Mouse (Mus musculus): ENCODE results near the gene Ncmap. TPM values are rescaled to one million over a fixed set of nuclear protein-coding genes. Genes with fewer than 3 reads are reported as not detected.
"Not testable (repeated sequence)": the region's sequence is repeated elsewhere in the genome, so short reads cannot be mapped to it uniquely, and the experiment has no call there.

Gene Ncmap
- polyA plus RNA-seq, 2 experiments = 0.06 to 0.08 TPM

GRCm38 (mm10) chr4:135358736-135359135, 39.3 kb downstream of the Ncmap start:
- no peaks in the 10 kb centered on the region for H3K27me3 ChIP-seq (ENCODE audit: control insufficient read depth, insufficient read depth, low read length)
- no peaks in the 10 kb centered on the region for H3K9me3 ChIP-seq (ENCODE audit: control insufficient read depth, low read length)
- peaks cover 11 to 13% of the 10 kb centered on the region in 2 experiments for H3K4me1 ChIP-seq (replicated peaks; ENCODE audit: control insufficient read depth in 2 of 2, insufficient read depth in 2 of 2, low read length in 1 of 2)
- no peak overlapping the region for H3K4me3 ChIP-seq (ENCODE audit: insufficient read depth in 1 of 2, low read depth in 2 of 2, low read length in 2 of 2)
- no peak overlapping the region for H3K9ac ChIP-seq (replicated peaks)
- TF ChIP-seq CTCF (IDR thresholded peaks at IDR 0.05; ENCODE audit: low read depth) (peak; percentile 64), EP300 (IDR thresholded peaks at IDR 0.05; ENCODE audit: low read depth) (no peak)
- no peaks in the 10 kb centered on the region for H3K36me3 ChIP-seq (replicated peaks; ENCODE audit: control insufficient read depth, insufficient read depth, low read depth)
- H3K27ac ChIP-seq = no peak overlapping the region
- ATAC-seq (ENCODE audit: insufficient read depth) (no peak), DNase-seq (ENCODE audit: low read depth in 3 of 3, low spot score in 3 of 3) (peak in 1 of 3 experiments; percentile 57)
- H3K4me2 ChIP-seq (ENCODE audit: low read depth) = no peak overlapping the region
- 2% methylated on average over 6 of the region's 6 CpGs for WGBS (ENCODE audit: insufficient replicate concordance)

- Histone ChIP-seq H3K9me3 (ENCODE audit: control insufficient read depth, low read length) (no peaks in the 10 kb centered on the region), H3K4me2 (ENCODE audit: low read depth) (no peak overlapping the region), H3K36me3 (replicated peaks; ENCODE audit: control insufficient read depth, insufficient read depth, low read depth) (no peaks in the 10 kb centered on the region), H3K27ac (no peak overlapping the region), H3K27me3 (ENCODE audit: control insufficient read depth, insufficient read depth, low read length) (no peaks in the 10 kb centered on the region), H3K4me3 (ENCODE audit: insufficient read depth in 1 of 2, low read depth in 2 of 2, low read length in 2 of 2) (no peak overlapping the region), H3K4me1 (replicated peaks; ENCODE audit: control insufficient read depth in 2 of 2, insufficient read depth in 2 of 2, low read length in 1 of 2) (peaks cover 11 to 14% of the 10 kb centered on the region in 2 experiments), H3K9ac (replicated peaks) (no peak overlapping the region)
- TF ChIP-seq EP300 (IDR thresholded peaks at IDR 0.05; ENCODE audit: low read depth) (no peak), CTCF (IDR thresholded peaks at IDR 0.05; ENCODE audit: low read depth) (no peak)
- DNase-seq (ENCODE audit: low read depth in 3 of 3, low spot score in 3 of 3) = no peak
- 81% methylated on average over 12 of the region's 12 CpGs for WGBS (ENCODE audit: insufficient replicate concordance)
- ATAC-seq (ENCODE audit: insufficient read depth) = no peak
Observed at GRCm38 (mm10) chr4:135357221-135357920, 40.7 kb downstream of the Ncmap start.

- DNase-seq (ENCODE audit: low read depth in 3 of 3, low spot score in 3 of 3) (no peak), ATAC-seq (ENCODE audit: insufficient read depth) (no peak)
- WGBS (ENCODE audit: insufficient replicate concordance) = 68% methylated on average over 9 of the region's 9 CpGs
- TF ChIP-seq EP300 (IDR thresholded peaks at IDR 0.05; ENCODE audit: low read depth) = no peak
- no peak for TF ChIP-seq CTCF (IDR thresholded peaks at IDR 0.05; ENCODE audit: low read depth)
- Histone ChIP-seq H3K4me2 (ENCODE audit: low read depth) (no peak overlapping the region), H3K9me3 (ENCODE audit: control insufficient read depth, low read length) (no peaks in the 10 kb centered on the region), H3K27ac (no peak overlapping the region), H3K4me1 (replicated peaks; ENCODE audit: control insufficient read depth in 2 of 2, insufficient read depth in 2 of 2, low read length in 1 of 2) (peaks cover 19 to 21% of the 10 kb centered on the region in 2 experiments), H3K4me3 (ENCODE audit: insufficient read depth in 1 of 2, low read depth in 2 of 2, low read length in 2 of 2) (no peak overlapping the region), H3K9ac (replicated peaks) (no peak overlapping the region), H3K36me3 (replicated peaks; ENCODE audit: control insufficient read depth, insufficient read depth, low read depth) (no peaks in the 10 kb centered on the region; the same call in 1 of the 2 replicates), H3K27me3 (ENCODE audit: control insufficient read depth, insufficient read depth, low read length) (no peaks in the 10 kb centered on the region)
Observed at GRCm38 (mm10) chr4:135355886-135356550, 42.0 kb downstream of the Ncmap start.

GRCm38 (mm10) chr4:135354751-135355150, 43.3 kb downstream of the Ncmap start:
- peak overlapping the region; percentile 18 to 72; a peak in 2 of 4 replicates for H3K4me3 ChIP-seq (ENCODE audit: insufficient read depth in 1 of 2, low read depth in 2 of 2, low read length in 2 of 2)
- H3K4me1 ChIP-seq (replicated peaks; ENCODE audit: control insufficient read depth in 2 of 2, insufficient read depth in 2 of 2, low read length in 1 of 2) = peaks cover 21 to 23% of the 10 kb centered on the region in 2 experiments
- H3K4me2 ChIP-seq (ENCODE audit: low read depth) = peak overlapping the region; percentile 96
- not testable (repeated sequence) for DNase-seq (ENCODE audit: low read depth in 3 of 3, low spot score in 3 of 3); H3K36me3 ChIP-seq (replicated peaks; ENCODE audit: control insufficient read depth, insufficient read depth, low read depth); H3K27me3 ChIP-seq (ENCODE audit: control insufficient read depth, insufficient read depth, low read length); ATAC-seq (ENCODE audit: insufficient read depth); H3K9me3 ChIP-seq (ENCODE audit: control insufficient read depth, low read length)
- peak overlapping the region; percentile 94 for H3K27ac ChIP-seq
- H3K9ac ChIP-seq (replicated peaks) = peak overlapping the region; percentile 81

- H3K4me1 ChIP-seq (replicated peaks; ENCODE audit: control insufficient read depth in 2 of 2, insufficient read depth in 2 of 2, low read length in 1 of 2) = peaks cover 21 to 25% of the 10 kb centered on the region in 2 experiments
- H3K27me3 ChIP-seq (ENCODE audit: control insufficient read depth, insufficient read depth, low read length) = no peaks in the 10 kb centered on the region
- peak overlapping the region; percentile 72 to 81 for H3K4me3 ChIP-seq (ENCODE audit: insufficient read depth in 1 of 2, low read depth in 2 of 2, low read length in 2 of 2)
- H3K27ac ChIP-seq = peak overlapping the region; percentile 94
- TF ChIP-seq EP300 (IDR thresholded peaks at IDR 0.05; ENCODE audit: low read depth) (peak; percentile 54; the same call in 1 of the 2 replicates), CTCF (IDR thresholded peaks at IDR 0.05; ENCODE audit: low read depth) (no peak)
- H3K9ac ChIP-seq (replicated peaks) = peak overlapping the region; percentile 81
- peaks cover 10% of the 10 kb centered on the region for H3K36me3 ChIP-seq (replicated peaks; ENCODE audit: control insufficient read depth, insufficient read depth, low read depth)
- DNase-seq (ENCODE audit: low read depth in 3 of 3, low spot score in 3 of 3) = peak; percentile 60 to 64 (median 63)
- 3% methylated on average over 12 of the region's 12 CpGs for WGBS (ENCODE audit: insufficient replicate concordance)
- peak; percentile 49 for ATAC-seq (ENCODE audit: insufficient read depth)
- no peaks in the 10 kb centered on the region for H3K9me3 ChIP-seq (ENCODE audit: control insufficient read depth, low read length)
- peak overlapping the region; percentile 96 for H3K4me2 ChIP-seq (ENCODE audit: low read depth)
Observed at GRCm38 (mm10) chr4:135353794-135354450, 44.1 kb downstream of the Ncmap start.
